Mouse (Mus musculus): Measurements from ENCODE around the gene Vmn1r174. TPM values are rescaled to one million over a fixed set of nuclear protein-coding genes. Genes with fewer than 3 reads are reported as not detected.
"Not testable (repeated sequence)": the region's sequence is repeated elsewhere in the genome, so short reads cannot be mapped to it uniquely, and the experiment has no call there.

Gene Vmn1r174
- polyA plus RNA-seq (2016; fragmentation: Nextera tagmentation; extraction: Ambion mirVana), result not detected in 2 replicates

DNA sequence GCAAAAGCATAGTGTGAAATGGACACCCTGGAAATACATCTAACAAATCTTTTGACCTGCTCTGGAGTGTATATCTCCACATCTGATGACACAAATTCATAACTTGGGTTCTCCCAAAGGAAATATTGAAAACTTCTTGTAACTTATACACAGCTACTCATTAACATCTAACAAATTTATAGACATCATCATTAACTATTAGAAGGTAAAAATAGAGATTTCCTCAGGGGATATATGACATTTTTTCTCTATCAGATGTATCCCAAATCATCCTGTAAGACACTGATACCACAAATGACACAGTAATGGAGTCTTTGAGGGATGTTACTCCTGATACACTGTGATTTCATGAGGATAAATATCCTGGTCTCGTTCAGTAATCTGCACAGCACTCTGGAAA is at the start of gene Vmn1r174:
Gene Vmn1r174, plus strand, starts transcription at position 301 of the 400 bp plus-strand sequence.
- 45% methylated on average over 1 of the region's 1 CpGs for WGBS
- H3K27me3 ChIP-seq (ENCODE audit: insufficient read depth, poor library complexity, severe bottlenecking); H3K27ac ChIP-seq; DNase-seq (ENCODE audit: low spot score); H3K9me3 ChIP-seq; H3K36me3 ChIP-seq; H3K4me3 ChIP-seq; H3K4me1 ChIP-seq: not testable (repeated sequence)

DNA sequence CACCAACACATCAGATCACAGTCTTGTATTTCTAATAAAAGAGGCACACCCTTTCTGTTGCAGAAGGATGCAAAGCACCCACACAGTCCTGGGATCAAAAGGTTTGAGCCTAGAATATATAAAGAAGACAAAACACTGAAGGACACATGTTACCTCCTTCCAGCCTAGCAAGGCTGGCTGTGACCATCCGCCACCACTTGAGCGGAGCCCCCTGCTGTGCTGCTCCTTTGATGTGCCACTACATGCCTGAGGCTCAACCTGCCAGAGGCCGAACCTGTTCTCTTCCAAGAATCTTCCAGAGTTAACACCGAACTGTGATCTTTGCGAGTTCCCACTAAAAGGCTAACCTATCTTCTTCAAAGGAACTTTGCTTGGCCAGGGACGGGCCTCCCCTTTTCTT is 32.5 kb downstream of the Vmn1r174 start:
- H3K27me3 ChIP-seq (ENCODE audit: insufficient read depth, poor library complexity, severe bottlenecking), result no peaks in the 10 kb centered on the region
- no peak overlapping the region for H3K4me3 ChIP-seq
- 75% methylated on average over 6 of the region's 6 CpGs for WGBS
- DNase-seq (ENCODE audit: low spot score), result no peak
- H3K4me1 ChIP-seq, result no peaks in the 10 kb centered on the region
- no peak overlapping the region for H3K27ac ChIP-seq
- no peaks in the 10 kb centered on the region for H3K36me3 ChIP-seq
- peaks cover 31% of the 10 kb centered on the region for H3K9me3 ChIP-seq

DNA sequence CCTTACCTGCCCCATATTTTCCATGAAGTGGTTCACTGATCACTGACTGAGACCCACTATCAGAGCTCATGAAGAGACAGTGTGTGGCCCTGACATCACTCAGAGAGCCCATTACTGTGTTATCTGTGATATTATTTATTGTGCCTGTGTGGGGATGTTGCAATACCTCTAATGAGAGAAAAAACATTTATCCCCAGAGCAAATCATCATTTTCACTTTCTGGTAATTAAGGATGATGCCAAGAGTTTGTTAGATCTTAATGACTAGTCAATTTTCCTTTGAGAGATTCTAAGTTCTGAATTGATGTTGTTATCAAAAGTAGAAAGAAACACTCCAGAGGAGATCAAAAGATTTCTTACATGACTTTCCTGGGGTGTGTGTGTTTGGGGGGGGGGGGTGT is 58.5 kb downstream of the Vmn1r174 start, which contains the start of gene Vmn1r175:
Gene Vmn1r175, minus strand, starts transcription at position 101 of the 400 bp plus-strand sequence.
- not testable (repeated sequence) for H3K4me1 ChIP-seq; H3K4me3 ChIP-seq; DNase-seq (ENCODE audit: low spot score); H3K9me3 ChIP-seq; H3K27me3 ChIP-seq (ENCODE audit: insufficient read depth, poor library complexity, severe bottlenecking); H3K27ac ChIP-seq; H3K36me3 ChIP-seq

Other genes starting within 250 kb of the Vmn1r174 start
- not detected in 2 replicates for gene Vmn1r167, start 245.1 kb upstream of the Vmn1r174 start, polyA plus RNA-seq (2016; fragmentation: Nextera tagmentation; extraction: Ambion mirVana)
- gene Vmn1r168, start 212.5 kb upstream of the Vmn1r174 start, polyA plus RNA-seq (2016; fragmentation: Nextera tagmentation; extraction: Ambion mirVana), result not detected in 2 replicates
- not detected in 2 replicates for gene Vmn1r169, start 176.7 kb upstream of the Vmn1r174 start, polyA plus RNA-seq (2016; fragmentation: Nextera tagmentation; extraction: Ambion mirVana)
- not detected in 2 replicates for gene Vmn1r170, start 146.1 kb upstream of the Vmn1r174 start, polyA plus RNA-seq (2016; fragmentation: Nextera tagmentation; extraction: Ambion mirVana)
- gene Vmn1r171, start 121.5 kb upstream of the Vmn1r174 start, polyA plus RNA-seq (2016; fragmentation: Nextera tagmentation; extraction: Ambion mirVana), result not detected in 2 replicates
- gene Vmn1r172, start 94.0 kb upstream of the Vmn1r174 start, polyA plus RNA-seq (2016; fragmentation: Nextera tagmentation; extraction: Ambion mirVana), result not detected in 2 replicates
- not detected in 2 replicates for gene Vmn1r173, start 51.6 kb upstream of the Vmn1r174 start, polyA plus RNA-seq (2016; fragmentation: Nextera tagmentation; extraction: Ambion mirVana)
- gene Vmn1r175, start 58.4 kb downstream of the Vmn1r174 start, polyA plus RNA-seq (2016; fragmentation: Nextera tagmentation; extraction: Ambion mirVana), result not detected in 2 replicates
- gene Vmn1r176, start 85.1 kb downstream of the Vmn1r174 start, polyA plus RNA-seq (2016; fragmentation: Nextera tagmentation; extraction: Ambion mirVana), result not detected in 2 replicates
- not detected in 2 replicates for gene Vmn1r177, start 114.2 kb downstream of the Vmn1r174 start, polyA plus RNA-seq (2016; fragmentation: Nextera tagmentation; extraction: Ambion mirVana)
- not detected in 2 replicates for gene Vmn1r178, start 139.7 kb downstream of the Vmn1r174 start, polyA plus RNA-seq (2016; fragmentation: Nextera tagmentation; extraction: Ambion mirVana)
- gene Vmn1r179, start 174.7 kb downstream of the Vmn1r174 start, polyA plus RNA-seq (2016; fragmentation: Nextera tagmentation; extraction: Ambion mirVana), result not detected in 2 replicates
- not detected in 2 replicates for gene Vmn1r180, start 198.4 kb downstream of the Vmn1r174 start, polyA plus RNA-seq (2016; fragmentation: Nextera tagmentation; extraction: Ambion mirVana)
- gene Vmn1r181, start 222.3 kb downstream of the Vmn1r174 start, polyA plus RNA-seq (2016; fragmentation: Nextera tagmentation; extraction: Ambion mirVana), result not detected in 2 replicates
- not detected in 2 replicates for gene V1rd19, start 249.4 kb downstream of the Vmn1r174 start, polyA plus RNA-seq (2016; fragmentation: Nextera tagmentation; extraction: Ambion mirVana)

All from heart, embryonic 10.5 days (tissue).